Mouse (Mus musculus) left cerebral cortex, adult 2 months (tissue): Measurements from ENCODE around the gene Zfp3. TPM values are rescaled to one million over a fixed set of nuclear protein-coding genes. Genes with fewer than 3 reads are reported as not detected.

Experiments used
- DNase-seq, 2 experiments: peaks; one replicate each; pipeline ENCODE4 v3.0.0; 2021 to 2022; ENCODE audit warnings: low spot score in 2 of 2, mixed read lengths in 1 of 2; ENCODE audit errors: extremely low spot score in 1 of 2
- H3K27ac ChIP-seq: fragments of 200-600 bp; 2 replicates; pipeline ENCODE4 v1.8.1; 2022
- H3K4me3 ChIP-seq: fragments of 200-600 bp; 2 replicates; pipeline ENCODE4 v1.8.1; 2022
- CTCF ChIP-seq: fragments of 200-600 bp; IDR thresholded peaks from 2 replicates; pipeline ENCODE4 v1.8.1; 2022; ENCODE audit warnings: antibody characterized with exemption, mild to moderate bottlenecking, moderate library complexity
- intact Hi-C: fragments of 180-260 bp; cut with DNase I; formaldehyde crosslinking; loops from one replicate; pipeline ENCODE4 v1.15.1; 2025
- microRNA-seq, 2 experiments: library from miRNA; unstranded; fragments of <30 nt; microRNA quantifications; one replicate each; pipeline ENCODE4 v1.2.0; 2021
- total RNA-seq, 2 experiments: library from RNA; stranded (reverse); gene quantifications; 2 replicates each; pipeline ENCODE4 v1.2.3; 2021

Zfp3 gene
- total RNA-seq, 2 experiments from 2014 or later, result 18.2 to 19.5 TPM

GRCm38 (mm10) chr11:70811471-70812240, 47.6 kb downstream of the Zfp3 start:
- intact Hi-C loops, result no loop called here
- H3K27ac ChIP-seq, result no peak overlapping the region
- TF ChIP-seq CTCF, result no peak
- no peak overlapping the region for H3K4me3 ChIP-seq
- DNase-seq, result no peak

- no peak for DNase-seq
Measured at GRCm38 (mm10) chr11:70812365-70812764, 48.4 kb downstream of the Zfp3 start, which contains the start of gene Scimp. Gene Scimp, minus strand, starts transcription at chr11:70812586.

GRCm38 (mm10) chr11:70815071-70815470, 51.1 kb downstream of the Zfp3 start:
- no peak overlapping the region for H3K4me3 ChIP-seq
- no peak for TF ChIP-seq CTCF

More at GRCm38 (mm10) chr11:70812365-70812764, 48.4 kb downstream of the Zfp3 start, which contains the start of gene Scimp:
- Histone ChIP-seq H3K27ac (no peak within 1 kb of the TSS), H3K4me3 (no peak within 1 kb of the TSS)
- intact Hi-C loops, result no loop called here
- TF ChIP-seq CTCF, result no peak

GRCm38 (mm10) chr11:70815498-70816078, 51.6 kb downstream of the Zfp3 start:
- DNase-seq, result peak; percentile 47 to 57
- intact Hi-C loops, result loop anchor here (5.0 kb wide), 1 partner anchor 38 kb away; no protein-coding TSS in a partner anchor
- peak; percentile 86 for TF ChIP-seq CTCF
- Histone ChIP-seq H3K4me3 (no peak overlapping the region), H3K27ac (no peak overlapping the region)

More at GRCm38 (mm10) chr11:70815071-70815470, 51.1 kb downstream of the Zfp3 start:
- no peak for DNase-seq
- H3K27ac ChIP-seq, result no peak overlapping the region
- intact Hi-C loops, result loop anchor here (5.0 kb wide), 1 partner anchor 38 kb away; no protein-coding TSS in a partner anchor

GRCm38 (mm10) chr11:70816770-70817169, 52.8 kb downstream of the Zfp3 start:
- Histone ChIP-seq H3K4me3 (no peak overlapping the region), H3K27ac (no peak overlapping the region)
- no peak for TF ChIP-seq CTCF
- no peak for DNase-seq
- intact Hi-C loops, result loop anchor here (5.0 kb wide), 1 partner anchor 39 kb away; no protein-coding TSS in a partner anchor

GRCm38 (mm10) chr11:70820120-70820519, 56.1 kb downstream of the Zfp3 start:
- TF ChIP-seq CTCF, result no peak
- intact Hi-C loops, result no loop called here

GRCm38 (mm10) chr11:70821728-70822591, 58.0 kb downstream of the Zfp3 start:
- no peak for DNase-seq
- Histone ChIP-seq H3K4me3 (no peak overlapping the region), H3K27ac (no peak overlapping the region)
- intact Hi-C loops, result no loop called here
- TF ChIP-seq CTCF, result no peak

More at GRCm38 (mm10) chr11:70820120-70820519, 56.1 kb downstream of the Zfp3 start:
- Histone ChIP-seq H3K4me3 (no peak overlapping the region), H3K27ac (no peak overlapping the region)
- DNase-seq, result no peak

Small RNA genes within 50 kb of the gene (microRNA-seq; reads per million reads assigned to microRNA genes)
- gene Gm22760, result 0 reads per million in 2 experiments

Other genes starting within 250 kb of the Zfp3 start
- gene Vmo1, start 249.6 kb upstream of the Zfp3 start, total RNA-seq, result not detected
- gene Gltpd2, start 245.0 kb upstream of the Zfp3 start, total RNA-seq, result not detected
- gene Psmb6, start 238.8 kb upstream of the Zfp3 start, total RNA-seq, result 100 to 1,000 TPM; 164 to 169 TPM
- not detected for gene Gm40193, start 231.3 kb upstream of the Zfp3 start, total RNA-seq
- gene Pld2, start 224.1 kb upstream of the Zfp3 start, total RNA-seq, result 10 to 100 TPM; 12.8 to 13.6 TPM
- 100 to 1,000 TPM; 411 to 445 TPM for gene Mink1, start 201.3 kb upstream of the Zfp3 start, total RNA-seq
- gene 4930544D05Rik, start 148.4 kb upstream of the Zfp3 start, total RNA-seq, result under 1 TPM; 0.61 TPM
- gene Chrne, start 145.0 kb upstream of the Zfp3 start, total RNA-seq, result not detected
- gene Gp1ba, start 125.1 kb upstream of the Zfp3 start, total RNA-seq, result not detected
- gene Rnf167, start 117.0 kb upstream of the Zfp3 start, total RNA-seq, result 10 to 100 TPM; 81.7 to 86.9 TPM
- gene Slc25a11, start 116.7 kb upstream of the Zfp3 start, total RNA-seq, result 100 to 1,000 TPM; 107 to 117 TPM
- gene Pfn1, start 109.6 kb upstream of the Zfp3 start, total RNA-seq, result 100 to 1,000 TPM; 207 to 224 TPM
- gene Eno3, start 107.0 kb upstream of the Zfp3 start, total RNA-seq, result 10 to 100 TPM in 1 of 2 experiments, 1 to 10 TPM in 1; 9.8 to 10.6 TPM
- gene Spag7, start 94.8 kb upstream of the Zfp3 start, total RNA-seq, result 10 to 100 TPM; 52.2 to 56.7 TPM
- gene Camta2, start 76.1 kb upstream of the Zfp3 start, total RNA-seq, result 100 to 1,000 TPM; 238 to 261 TPM
- gene Inca1, start 64.1 kb upstream of the Zfp3 start, total RNA-seq, result 1 to 10 TPM; 1.8 to 3.0 TPM
- 10 to 100 TPM; 58.1 to 60.7 TPM for gene Kif1c, start 63.7 kb upstream of the Zfp3 start, total RNA-seq
- gene Scimp, start 48.4 kb downstream of the Zfp3 start, total RNA-seq, result not detected
- 100 to 1,000 TPM; 125 to 132 TPM for gene Rabep1, start 80.6 kb downstream of the Zfp3 start, total RNA-seq
- gene Nup88, start 205.8 kb downstream of the Zfp3 start, total RNA-seq, result 10 to 100 TPM; 53.2 to 55.8 TPM
- 10 to 100 TPM; 34.0 to 40.5 TPM for gene Rpain, start 206.0 kb downstream of the Zfp3 start, total RNA-seq
- 10 to 100 TPM; 83.8 to 93.9 TPM for gene C1qbp, start 218.8 kb downstream of the Zfp3 start, total RNA-seq
- 10 to 100 TPM; 27.6 to 34.1 TPM for gene Dhx33, start 240.2 kb downstream of the Zfp3 start, total RNA-seq